Mouse (Mus musculus) limb, embryonic 11.5 days (tissue): Measurements from ENCODE around the gene Btnl2. TPM values are rescaled to one million over a fixed set of nuclear protein-coding genes. Genes with fewer than 3 reads are reported as not detected.

Experiments
- ATAC-seq: fragments of 200-750 bp; cut with Nextera tagmentation; 2 replicates; pipeline ENCODE4 v1.8.0; 2017; ENCODE audit warnings: low read depth; ENCODE audit not compliant: insufficient number of reproducible peaks, low FRiP score, low TSS enrichment
- DNase-seq: peaks from one replicate; pipeline ENCODE4 v3.0.0-alpha.2; 2015; ENCODE audit warnings: low spot score
- H3K27ac ChIP-seq: fragments of 300-500 bp; sonication (generic); replicated peaks from 2 replicates; pipeline ENCODE4 v1.5.1; 2014; ENCODE audit warnings: low read depth, mild to moderate bottlenecking, low read length
- H3K27me3 ChIP-seq: fragments of 300-500 bp; sonication (generic); 2 replicates; pipeline ENCODE4 v1.6.1; 2014; ENCODE audit warnings: mild to moderate bottlenecking, low read length, mixed read lengths; ENCODE audit not compliant: control insufficient read depth, insufficient read depth
- H3K36me3 ChIP-seq: fragments of 300-500 bp; sonication (generic); 2 replicates; pipeline ENCODE4 v1.6.1; 2014; ENCODE audit warnings: mild to moderate bottlenecking, low read length, moderate library complexity, mixed read lengths; ENCODE audit not compliant: control insufficient read depth, insufficient read depth
- H3K4me1 ChIP-seq: fragments of 300-500 bp; sonication (generic); 2 replicates; pipeline ENCODE4 v1.6.1; 2014; ENCODE audit warnings: low read length, mixed read lengths; ENCODE audit not compliant: control insufficient read depth, insufficient read depth
- H3K4me2 ChIP-seq: fragments of 300-500 bp; sonication (generic); 2 replicates; pipeline ENCODE4 v1.6.1; 2014; ENCODE audit warnings: low read depth, mild to moderate bottlenecking, moderate library complexity; ENCODE audit not compliant: severe bottlenecking
- H3K4me3 ChIP-seq: fragments of 300-500 bp; sonication (generic); 2 replicates; pipeline ENCODE4 v1.5.1; 2014; ENCODE audit warnings: low read depth, low read length
- H3K9ac ChIP-seq: fragments of 300-500 bp; sonication (generic); 2 replicates; pipeline ENCODE4 v1.6.1; 2014; ENCODE audit warnings: mild to moderate bottlenecking, low read length
- H3K9me3 ChIP-seq: fragments of 300-500 bp; sonication (generic); 2 replicates; pipeline ENCODE4 v1.6.1; 2016; ENCODE audit warnings: low read length; ENCODE audit not compliant: control insufficient read depth
- WGBS: fragments of 180-500 bp; shearing (Covaris S2); extraction: QIAGEN DNeasy Blood & Tissue Kit; methylation state at CpG from one replicate; pipeline ENCODE4 v1.1.7; 2014; 5-methylcytosine and 5-hydroxymethylcytosine counted together
- polyA plus RNA-seq: library from polyadenylated mRNA; unstranded; fragments of >200 nt; fragmentation: Nextera tagmentation; extraction: Ambion mirVana; gene quantifications from 2 replicates; pipeline ENCODE4 v1.2.1, GENCODE M21; 2014

Gene Btnl2
- polyA plus RNA-seq, 1 experiment from 2014 or later, result not detected

- Histone ChIP-seq H3K36me3 (no peaks in the 10 kb centered on the region), H3K9me3 (no peaks in the 10 kb centered on the region), H3K4me2 (no peak overlapping the region), H3K4me3 (no peak overlapping the region), H3K27ac (no peak overlapping the region), H3K4me1 (no peaks in the 10 kb centered on the region), H3K27me3 (no peaks in the 10 kb centered on the region), H3K9ac (no peak overlapping the region)
- no peak for DNase-seq
- whole genome bisulfite sequencing, result 88% methylated on average over 7 of the region's 7 CpGs
- no peak for ATAC-seq
These were observed 24.8 kb downstream of the Btnl2 start for GRCm38 (mm10) chr17:34379451-34379850.

GRCm38 (mm10) chr17:34381876-34382275 is 27.3 kb downstream of the Btnl2 start:
- 73% methylated on average over 11 of the region's 11 CpGs for WGBS
- H3K27me3 ChIP-seq, result no peaks in the 10 kb centered on the region
- H3K4me1 ChIP-seq, result no peaks in the 10 kb centered on the region
- H3K36me3 ChIP-seq, result no peaks in the 10 kb centered on the region
- H3K9ac ChIP-seq, result no peak overlapping the region
- H3K4me2 ChIP-seq, result no peak overlapping the region
- DNase-seq (no peak), ATAC-seq (no peak)
- no peak overlapping the region for H3K4me3 ChIP-seq
- H3K9me3 ChIP-seq, result no peaks in the 10 kb centered on the region
- H3K27ac ChIP-seq, result no peak overlapping the region

DNA sequence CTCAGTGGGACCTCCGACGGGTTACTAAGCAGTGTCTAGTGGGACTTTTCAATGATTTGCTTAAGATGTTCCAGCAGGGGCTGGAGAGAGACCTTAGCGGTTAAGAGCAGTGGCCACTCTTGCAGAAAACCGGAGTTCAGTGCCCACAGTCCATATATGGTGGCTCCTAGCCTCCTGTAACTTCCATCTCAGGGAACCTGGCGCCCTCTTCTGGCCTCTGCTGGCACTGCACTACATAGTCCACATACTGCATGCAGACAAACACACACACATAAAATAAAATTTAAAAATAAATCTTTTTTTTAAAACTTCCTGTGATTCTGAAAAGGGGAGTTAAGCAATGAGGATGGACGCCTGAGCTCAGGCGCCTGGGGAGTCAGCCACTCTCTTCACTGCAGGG is 28.6 kb downstream of the Btnl2 start:
- 82% methylated on average over 7 of the region's 7 CpGs for WGBS
- Histone ChIP-seq H3K27me3 (no peaks in the 10 kb centered on the region), H3K4me2 (no peak overlapping the region), H3K27ac (no peak overlapping the region), H3K9ac (no peak overlapping the region), H3K4me1 (no peaks in the 10 kb centered on the region), H3K4me3 (no peak overlapping the region), H3K9me3 (no peaks in the 10 kb centered on the region), H3K36me3 (no peaks in the 10 kb centered on the region)
- no peak for ATAC-seq
- peak; percentile 42 for DNase-seq

DNA sequence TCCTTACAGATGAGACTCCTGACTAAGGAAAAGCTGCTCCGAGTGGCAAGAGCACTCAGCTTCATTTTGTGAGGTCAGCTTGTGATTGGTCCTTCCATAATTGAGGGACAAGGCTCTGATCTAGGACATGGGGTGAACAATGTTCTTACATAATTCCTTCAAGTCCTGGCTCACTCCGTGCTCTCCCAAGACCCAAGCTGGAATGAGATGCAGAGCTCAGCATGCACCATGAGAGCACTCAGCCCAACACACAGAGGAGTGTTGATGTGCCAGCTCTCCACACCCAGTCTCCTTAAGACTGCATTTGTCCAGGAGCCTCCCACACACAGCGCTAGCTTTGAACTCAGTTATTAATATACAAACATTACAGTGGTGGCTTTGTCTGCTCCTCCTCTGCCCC is 30.1 kb downstream of the Btnl2 start:
- H3K9me3 ChIP-seq, result no peaks in the 10 kb centered on the region
- ATAC-seq, result no peak
- WGBS, result 75% methylated on average over 3 of the region's 3 CpGs

GRCm38 (mm10) chr17:34386656-34387055 is 32.0 kb downstream of the Btnl2 start:
- Histone ChIP-seq H3K4me3 (no peak overlapping the region), H3K36me3 (no peaks in the 10 kb centered on the region), H3K9ac (no peak overlapping the region), H3K9me3 (no peaks in the 10 kb centered on the region), H3K27me3 (no peaks in the 10 kb centered on the region), H3K4me1 (no peaks in the 10 kb centered on the region), H3K4me2 (no peak overlapping the region), H3K27ac (no peak overlapping the region)
- DNase-seq (no peak), ATAC-seq (no peak)
- 88% methylated on average over 2 of the region's 2 CpGs for WGBS

More for the DNA sequence above, 30.1 kb downstream of the Btnl2 start:
- no peak overlapping the region for H3K27ac ChIP-seq
- DNase-seq, result no peak
- H3K27me3 ChIP-seq, result no peaks in the 10 kb centered on the region
- H3K36me3 ChIP-seq, result no peaks in the 10 kb centered on the region
- no peak overlapping the region for H3K4me2 ChIP-seq
- H3K9ac ChIP-seq, result no peak overlapping the region
- no peak overlapping the region for H3K4me3 ChIP-seq
- no peaks in the 10 kb centered on the region for H3K4me1 ChIP-seq

DNA sequence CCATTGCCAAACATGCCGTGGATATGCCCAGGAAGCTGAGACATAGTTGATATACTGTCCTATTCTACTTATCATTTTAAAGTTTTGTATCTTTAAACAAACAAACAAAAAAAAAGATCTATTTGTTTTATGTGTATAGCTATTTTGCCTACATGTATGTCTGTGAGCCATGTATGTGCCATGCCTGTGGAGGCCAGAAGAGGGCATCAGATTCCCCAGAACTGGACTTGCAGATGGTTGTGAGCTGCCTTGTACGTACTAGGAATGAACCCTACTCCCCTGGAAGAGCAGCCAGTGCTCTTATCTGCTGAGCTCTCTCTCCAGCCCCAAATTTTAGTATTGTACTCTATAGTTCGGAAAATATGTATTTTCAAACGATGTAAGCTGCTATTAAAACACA is 33.9 kb downstream of the Btnl2 start:
- no peaks in the 10 kb centered on the region for H3K27me3 ChIP-seq
- no peak overlapping the region for H3K4me2 ChIP-seq
- H3K9me3 ChIP-seq, result no peaks in the 10 kb centered on the region; the same call in 1 of the 2 replicates
- H3K9ac ChIP-seq, result no peak overlapping the region
- no peak overlapping the region for H3K4me3 ChIP-seq
- ATAC-seq (no peak), DNase-seq (peak; percentile 57)
- H3K4me1 ChIP-seq, result no peaks in the 10 kb centered on the region
- no peak overlapping the region for H3K27ac ChIP-seq
- 43% methylated on average over 4 of the region's 4 CpGs for WGBS
- no peaks in the 10 kb centered on the region for H3K36me3 ChIP-seq

- WGBS, result 72% methylated on average over 7 of the region's 7 CpGs
- Histone ChIP-seq H3K9ac (no peak overlapping the region), H3K4me3 (no peak overlapping the region), H3K9me3 (no peaks in the 10 kb centered on the region; the same call in 1 of the 2 replicates), H3K27ac (no peak overlapping the region), H3K4me1 (no peaks in the 10 kb centered on the region), H3K4me2 (no peak overlapping the region), H3K36me3 (no peaks in the 10 kb centered on the region), H3K27me3 (no peaks in the 10 kb centered on the region)
- ATAC-seq, result no peak
- no peak for DNase-seq
These were observed 36.9 kb downstream of the Btnl2 start for GRCm38 (mm10) chr17:34391507-34391906.

GRCm38 (mm10) chr17:34392321-34392720 is 37.7 kb downstream of the Btnl2 start:
- Histone ChIP-seq H3K4me1 (no peaks in the 10 kb centered on the region), H3K36me3 (no peaks in the 10 kb centered on the region), H3K4me2 (peak overlapping the region; percentile 50), H3K9me3 (no peaks in the 10 kb centered on the region; the same call in 1 of the 2 replicates), H3K27ac (no peak overlapping the region), H3K4me3 (peak overlapping the region; percentile 22), H3K9ac (no peak overlapping the region), H3K27me3 (no peaks in the 10 kb centered on the region)
- WGBS, result 6% methylated on average over 24 of the region's 24 CpGs
- ATAC-seq (no peak), DNase-seq (peak; percentile 63)

DNA sequence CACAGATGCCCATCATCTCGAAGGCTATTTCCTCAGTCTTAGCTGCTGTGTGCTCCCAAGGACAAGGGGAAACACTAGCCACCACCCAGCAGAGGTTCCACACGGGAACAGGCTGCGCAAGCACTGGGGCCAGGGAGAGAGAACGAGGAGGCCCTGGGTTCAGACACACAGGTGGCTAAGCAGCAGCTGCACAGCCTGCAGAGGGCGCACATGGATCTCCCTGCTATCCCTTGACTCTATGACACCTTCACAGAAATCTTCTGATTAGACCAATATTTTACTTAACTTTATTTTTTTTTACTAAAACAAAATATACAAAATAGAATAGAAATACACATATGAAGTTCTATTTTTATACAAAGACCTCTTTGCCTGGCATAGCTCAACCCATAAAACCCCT is 42.7 kb downstream of the Btnl2 start:
- Histone ChIP-seq H3K36me3 (no peaks in the 10 kb centered on the region), H3K4me3 (no peak overlapping the region), H3K4me1 (no peaks in the 10 kb centered on the region), H3K27me3 (no peaks in the 10 kb centered on the region), H3K4me2 (no peak overlapping the region), H3K9me3 (no peaks in the 10 kb centered on the region), H3K27ac (no peak overlapping the region), H3K9ac (no peak overlapping the region)
- 69% methylated on average over 5 of the region's 5 CpGs for WGBS
- ATAC-seq, result no peak
- DNase-seq, result no peak
